Mouse (Mus musculus) ovary, postnatal 36 days (tissue): ENCODE results near the gene Iqck.

Source experiments
- DNase-seq: peaks from one replicate; pipeline ENCODE4 v3.0.0; 2022; ENCODE audit warnings: low spot score, mixed read lengths

Gene Iqck

GRCm38 (mm10) chr7:118991341-118991884 is 135.9 kb downstream of the Iqck start:
- no peak for DNase-seq

- DNase-seq, result no peak
Observed at GRCm38 (mm10) chr7:118992080-118992560, 136.6 kb downstream of the Iqck start.

- no peak for DNase-seq
Observed at GRCm38 (mm10) chr7:118992623-118993405, 137.3 kb downstream of the Iqck start.

- DNase-seq, result peak; percentile 30
Observed at GRCm38 (mm10) chr7:118993597-118994230, 138.2 kb downstream of the Iqck start.

- peak; percentile 40 for DNase-seq
Observed at GRCm38 (mm10) chr7:118994231-118994842, 138.8 kb downstream of the Iqck start.

GRCm38 (mm10) chr7:118995007-118995406 is 139.5 kb downstream of the Iqck start, which contains the start of gene Gprc5b:
Gene Gprc5b (minus strand): TSS chr7:118995211.
- DNase-seq, result peak; percentile 94

- DNase-seq, result no peak
Observed at GRCm38 (mm10) chr7:118995671-118996070, 140.1 kb downstream of the Iqck start.

- DNase-seq, result peak; percentile 74
Observed at GRCm38 (mm10) chr7:118996137-118996837, 140.7 kb downstream of the Iqck start.

GRCm38 (mm10) chr7:118999857-119000256 is 144.3 kb downstream of the Iqck start:
- DNase-seq, result no peak

GRCm38 (mm10) chr7:119001965-119002364 is 146.4 kb downstream of the Iqck start:
- no peak for DNase-seq

- DNase-seq, result no peak
Observed at GRCm38 (mm10) chr7:119002501-119002900, 146.9 kb downstream of the Iqck start.

- peak; percentile 55 for DNase-seq
Observed at GRCm38 (mm10) chr7:119010854-119011529, 155.4 kb downstream of the Iqck start.

- DNase-seq, result no peak
Observed at GRCm38 (mm10) chr7:119015736-119016135, 160.2 kb downstream of the Iqck start.

GRCm38 (mm10) chr7:119019537-119019936 is 164.0 kb downstream of the Iqck start:
- peak; percentile 31 for DNase-seq
